Mouse (Mus musculus) large intestine, adult 2 months (tissue): ENCODE measurements at regions not wholly inside any gene's neighbourhood (a gene's known extent, or its start where the extent isn't known, plus 50 kb on each side); places are given as distances from the start of the nearest gene placed in this dataset.
A peak's percentile ranks its signal among the peaks of the same experiment; 100 is the strongest.
"Not testable (repeated sequence)": the region's sequence is repeated elsewhere in the genome, so short reads cannot be mapped to it uniquely, and the experiment has no call there.

Experiments used
- DNase-seq: peaks from one replicate; pipeline ENCODE4 v3.0.0-alpha.2; 2012; ENCODE audit warnings: low read depth, low spot score
- WGBS: fragments of 180-500 bp; shearing (Covaris S2); methylation state at CpG from one replicate; pipeline ENCODE4 v1.1.7; 2018; 5-methylcytosine and 5-hydroxymethylcytosine counted together

DNA sequence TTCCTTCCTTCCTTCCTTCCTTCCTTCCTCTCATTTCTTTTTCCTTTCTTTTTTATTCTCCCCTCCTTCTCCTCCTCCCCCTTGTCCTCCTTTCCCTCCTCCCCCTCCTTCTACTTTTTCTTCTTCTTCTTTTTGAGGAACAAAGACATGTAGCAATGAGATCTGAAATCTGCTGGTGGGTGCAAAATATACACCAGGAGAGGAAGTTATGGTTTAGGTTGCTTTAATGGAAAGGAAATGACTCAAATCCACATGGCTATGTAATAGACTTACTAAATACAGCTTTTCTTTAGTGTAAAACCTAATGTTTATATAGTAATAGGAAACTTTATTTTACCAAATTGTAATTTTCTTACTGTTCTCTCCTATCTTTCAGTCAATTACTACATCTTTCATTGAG is 349.5 kb upstream of the Klf6 start:
- DNase-seq = no peak

DNA sequence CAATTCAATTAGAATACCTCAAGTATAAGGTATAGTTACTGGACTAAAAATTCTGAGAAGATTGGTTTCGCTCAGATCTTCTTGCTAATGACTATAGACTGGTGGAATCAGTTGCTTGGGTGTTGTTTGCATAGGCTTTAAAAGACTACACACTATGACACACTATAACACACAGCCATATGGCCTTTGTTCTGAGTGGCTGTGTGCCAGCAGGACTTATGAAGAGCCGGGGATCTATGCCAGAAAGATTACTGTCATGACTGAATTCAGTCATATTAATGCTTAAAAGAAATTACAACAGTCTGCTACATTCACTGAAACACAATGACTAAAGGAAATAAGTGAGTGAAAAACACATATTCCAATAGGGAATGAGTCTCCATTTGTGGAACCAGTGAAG is 345.7 kb upstream of the Klf6 start:
- peak; percentile 59 for DNase-seq
- WGBS = 28% methylated on average over 2 of the region's 2 CpGs

DNA sequence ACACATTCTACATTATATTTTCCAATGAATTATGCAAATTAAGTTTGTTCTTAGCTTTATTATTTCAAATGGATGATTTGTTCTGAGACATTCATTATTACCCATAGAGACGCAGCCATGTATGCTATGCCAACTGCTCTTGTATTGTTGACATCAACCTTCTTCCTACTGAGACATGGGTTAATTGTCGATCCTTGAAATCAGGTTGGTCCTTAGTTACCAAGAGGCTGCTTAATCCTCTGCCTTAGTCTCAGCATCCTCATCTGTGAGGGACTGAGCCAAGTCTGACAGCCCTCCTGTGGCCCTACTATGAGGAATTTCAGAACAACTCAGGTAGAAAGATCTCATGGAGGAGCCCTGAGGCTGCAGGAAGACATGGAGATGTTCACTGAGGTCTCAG is 345.2 kb upstream of the Klf6 start:
- 93% methylated on average over 2 of the region's 2 CpGs for WGBS
- DNase-seq = no peak

GRCm38 (mm10) chr13:5519181-5519580 is 342.1 kb upstream of the Klf6 start:
- no peak for DNase-seq
- WGBS = 94% methylated on average over 1 of the region's 1 CpGs

GRCm38 (mm10) chr13:5519600-5519999 is 341.7 kb upstream of the Klf6 start:
- 47% methylated on average over 1 of the region's 1 CpGs for WGBS
- DNase-seq = no peak

- 56% methylated on average over 1 of the region's 1 CpGs for WGBS
- no peak for DNase-seq
Measured at GRCm38 (mm10) chr13:5527400-5527799, 333.9 kb upstream of the Klf6 start.

DNA sequence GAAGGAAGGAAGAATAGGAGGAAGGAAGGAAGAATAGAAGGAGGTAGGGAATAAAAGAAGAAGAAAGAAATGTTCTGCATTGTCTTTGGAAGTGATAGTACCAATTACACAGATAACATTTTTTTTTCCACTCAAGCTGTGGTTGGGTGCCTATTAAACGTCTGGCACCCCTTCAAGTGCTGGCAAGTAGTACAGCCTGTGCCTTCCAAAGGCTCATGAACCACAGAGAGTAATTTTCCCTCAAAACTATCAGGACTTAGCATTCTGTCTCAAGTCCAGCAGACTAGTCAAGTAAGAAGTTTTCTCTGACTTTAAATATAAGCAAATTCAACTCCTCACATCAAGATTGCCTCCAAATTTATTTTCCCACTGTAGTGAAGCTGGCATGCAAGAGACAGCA is 321.0 kb upstream of the Klf6 start:
- no peak for DNase-seq
- 43% methylated on average over 1 of the region's 1 CpGs for WGBS

- no peak for DNase-seq
Measured at GRCm38 (mm10) chr13:5545521-5545920, 315.8 kb upstream of the Klf6 start.

DNA sequence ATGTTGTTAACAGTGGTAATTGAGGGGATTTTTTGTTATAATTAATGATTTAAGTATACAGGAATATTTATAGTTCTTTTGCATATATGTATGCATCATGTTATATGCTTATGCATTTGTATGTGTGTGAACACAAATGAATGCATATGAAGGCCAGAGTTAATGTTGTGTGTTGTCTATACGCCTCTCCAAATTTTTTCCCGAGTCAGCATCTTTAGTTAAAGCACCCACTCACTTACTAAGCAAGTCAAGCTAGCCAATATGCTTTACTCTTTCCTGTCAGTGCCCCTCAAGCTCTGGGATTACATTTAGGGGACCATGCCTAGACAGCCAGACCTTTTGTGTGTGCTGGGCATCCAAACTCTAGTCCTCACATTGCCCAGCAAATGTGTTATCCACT is 315.3 kb upstream of the Klf6 start:
- DNase-seq = no peak
- WGBS = 82% methylated on average over 2 of the region's 2 CpGs

DNA sequence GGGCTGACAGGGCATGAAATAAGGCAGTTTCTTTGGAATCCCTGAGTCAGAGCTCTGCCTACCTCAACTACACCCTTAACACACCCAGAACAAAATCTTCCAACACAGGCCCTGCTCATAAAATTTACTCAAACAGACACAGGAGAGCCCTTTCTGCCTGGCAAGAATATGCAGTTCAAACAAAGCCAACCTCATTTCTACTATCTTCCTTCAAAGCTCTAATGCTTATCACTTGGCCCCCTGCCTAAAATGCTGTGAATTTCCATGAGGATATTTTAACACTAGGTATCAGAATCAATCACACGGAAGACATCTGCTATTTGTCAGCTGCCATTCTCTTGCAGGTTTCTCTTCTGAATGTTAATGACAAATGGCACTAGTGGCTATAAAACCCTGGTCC is 314.3 kb upstream of the Klf6 start:
- WGBS = 34% methylated on average over 1 of the region's 1 CpGs
- DNase-seq = peak; percentile 73

GRCm38 (mm10) chr13:5548768-5549167 is 312.5 kb upstream of the Klf6 start:
- no peak for DNase-seq
- 32% methylated on average over 1 of the region's 1 CpGs for WGBS

GRCm38 (mm10) chr13:5549175-5549574 is 312.1 kb upstream of the Klf6 start:
- 23% methylated on average over 4 of the region's 4 CpGs for WGBS
- DNase-seq = peak; percentile 86

DNA sequence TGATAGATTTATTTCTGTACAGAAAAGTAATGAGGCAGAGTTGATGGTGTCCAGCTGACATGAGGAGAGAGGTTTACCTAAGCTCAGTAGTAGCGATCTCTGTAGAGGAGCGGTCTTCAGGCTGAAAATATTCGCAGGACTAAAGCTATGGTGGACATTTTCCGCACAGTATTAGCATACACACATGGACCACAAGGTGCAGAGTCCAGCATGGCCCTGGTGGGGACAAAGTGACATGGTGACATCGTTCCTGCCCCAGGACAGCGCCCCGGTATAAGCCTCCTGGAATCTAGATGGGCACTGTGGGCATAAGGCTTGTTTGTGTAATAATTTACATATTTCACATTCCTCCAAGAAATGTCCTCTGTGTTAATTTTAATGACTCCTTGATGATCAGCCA is 311.5 kb upstream of the Klf6 start:
- 90% methylated on average over 7 of the region's 7 CpGs for WGBS

DNA sequence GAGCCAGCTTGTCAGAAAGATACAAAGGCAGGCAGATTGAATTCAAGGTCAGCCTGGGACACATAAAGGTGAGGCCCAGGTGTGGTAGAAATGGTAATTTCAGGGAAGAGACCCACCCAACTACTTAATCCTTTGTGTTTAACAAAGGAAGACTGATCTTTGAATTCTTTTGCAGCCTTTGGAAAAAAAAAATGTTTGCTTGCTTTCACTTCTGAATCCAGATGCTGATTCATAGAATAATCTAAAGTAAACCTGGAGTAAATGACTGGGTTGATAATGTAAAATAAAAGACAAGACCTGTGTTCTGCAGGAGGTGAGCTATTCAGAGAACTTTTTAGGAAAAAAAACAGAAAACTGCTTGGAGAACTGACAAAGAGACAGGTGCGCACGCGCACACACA is 310.9 kb upstream of the Klf6 start:
- WGBS = 83% methylated on average over 3 of the region's 3 CpGs
- DNase-seq = no peak

More for the DNA sequence above, 311.5 kb upstream of the Klf6 start:
- DNase-seq = no peak

GRCm38 (mm10) chr13:5551131-5551530 is 310.2 kb upstream of the Klf6 start:
- DNase-seq = no peak
- 92% methylated on average over 4 of the region's 4 CpGs for WGBS

GRCm38 (mm10) chr13:5553461-5553860 is 307.8 kb upstream of the Klf6 start:
- DNase-seq = no peak

DNA sequence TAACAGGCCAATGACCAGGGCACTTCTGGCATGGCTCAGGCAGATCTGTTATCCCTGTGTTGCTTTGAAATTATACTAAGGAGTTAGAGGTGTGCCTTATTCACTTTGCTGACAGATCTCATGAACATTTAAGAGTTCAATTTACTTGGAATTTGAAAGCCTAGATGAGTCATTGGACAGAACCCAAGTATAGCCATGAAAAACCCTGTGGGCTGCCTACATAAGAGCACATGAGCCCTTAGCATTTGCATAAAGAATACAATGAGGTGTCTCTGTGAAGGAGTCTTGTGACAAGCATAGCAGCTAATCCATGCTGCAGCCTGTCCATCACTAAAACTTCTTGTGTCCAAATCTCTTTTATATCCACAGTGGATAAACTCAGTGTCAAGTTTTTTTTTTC is 303.2 kb upstream of the Klf6 start:
- DNase-seq = no peak

- DNase-seq = no peak
- WGBS = 47% methylated on average over 2 of the region's 2 CpGs
Measured at GRCm38 (mm10) chr13:5566479-5566878, 294.8 kb upstream of the Klf6 start.

- WGBS = 79% methylated on average over 2 of the region's 2 CpGs
- DNase-seq = no peak
Measured at GRCm38 (mm10) chr13:5566896-5567295, 294.4 kb upstream of the Klf6 start.

- DNase-seq = no peak
- 54% methylated on average over 1 of the region's 1 CpGs for WGBS
Measured at GRCm38 (mm10) chr13:5569579-5569978, 291.7 kb upstream of the Klf6 start.

DNA sequence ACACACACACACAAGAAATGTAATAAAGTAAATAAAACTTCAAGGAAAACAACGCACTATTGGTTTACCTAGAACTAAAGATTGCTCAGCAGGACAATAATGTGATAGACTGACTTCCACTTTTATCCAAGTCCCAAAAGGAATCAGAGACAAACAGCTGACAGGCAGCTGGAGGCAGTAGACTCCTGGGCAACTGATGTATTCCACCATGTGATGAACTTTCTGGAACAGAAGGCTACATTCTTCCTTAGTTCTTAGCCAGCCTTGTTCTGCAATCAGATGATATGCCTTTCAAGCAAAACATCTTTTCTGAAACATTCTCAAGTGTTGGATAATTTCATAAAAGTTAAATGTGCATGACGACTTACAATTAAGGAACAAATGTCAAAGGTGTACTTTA is 290.9 kb upstream of the Klf6 start:
- no peak for DNase-seq
- 90% methylated on average over 2 of the region's 2 CpGs for WGBS

DNA sequence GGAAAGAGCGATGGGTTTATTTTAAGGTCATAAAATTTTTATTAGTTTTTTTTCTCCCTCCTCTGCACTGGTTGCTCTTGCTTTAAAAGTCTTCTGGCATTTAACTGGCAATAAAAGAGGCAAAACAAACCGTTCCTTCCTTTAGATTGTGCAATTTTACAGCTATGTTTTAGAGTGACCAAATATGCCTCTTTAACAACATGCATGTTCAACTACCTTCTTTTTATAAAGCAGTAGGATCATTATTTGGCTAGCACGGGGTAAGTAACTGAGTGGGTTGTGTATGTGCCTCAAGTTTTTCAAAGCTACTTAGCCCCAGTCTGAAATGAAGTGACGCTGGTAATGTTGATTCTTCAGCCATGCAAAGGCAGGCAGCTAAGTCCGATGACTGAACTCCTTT is 284.7 kb upstream of the Klf6 start:
- 14% methylated on average over 5 of the region's 5 CpGs for WGBS
- DNase-seq = no peak

DNA sequence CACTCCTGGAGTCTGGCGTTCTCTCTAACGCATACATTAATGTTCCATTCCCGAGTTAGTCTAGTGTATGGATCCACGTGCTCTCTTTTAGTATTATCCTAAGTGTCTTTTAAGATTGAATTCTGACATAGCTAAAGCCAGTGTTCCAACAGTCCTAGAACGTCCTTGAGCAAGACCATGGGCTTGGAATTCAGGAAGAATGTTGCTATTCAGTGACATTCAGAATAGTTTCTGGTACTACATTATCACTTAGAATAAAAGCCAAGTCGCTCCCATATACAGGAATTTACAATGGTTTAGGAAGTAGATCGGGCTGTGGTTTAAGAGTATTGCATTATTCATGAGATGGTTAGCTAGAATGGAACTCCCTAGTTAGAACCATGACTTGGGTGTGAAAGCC is 277.6 kb upstream of the Klf6 start:
- DNase-seq = not testable (repeated sequence)
- WGBS = 82% methylated on average over 7 of the region's 7 CpGs
